Mouse (Mus musculus) heart, postnatal 0 days (tissue): ENCODE data around the gene Tnrc6c.

Experiments
- CTCF ChIP-seq: IDR thresholded peaks from 2 replicates; pipeline ENCODE4 v1.5.1; 2016; ENCODE audit warnings: antibody characterized with exemption, control low read depth, low read depth
- EP300 ChIP-seq: IDR thresholded peaks from 2 replicates; pipeline ENCODE4 v1.6.1; 2016; ENCODE audit warnings: antibody characterized with exemption, low read depth

GRCm38 (mm10) chr11:117806781-117807180 is 152.7 kb downstream of the Tnrc6c start:
- TF ChIP-seq CTCF = no peak
- no peak for TF ChIP-seq EP300
